Mouse (Mus musculus) embryonic facial prominence, embryonic 14.5 days (tissue): ENCODE data around the gene Macf1. TPM values are rescaled to one million over a fixed set of nuclear protein-coding genes. Genes with fewer than 3 reads are reported as not detected.

Experiments used
- ATAC-seq: fragments of 200-750 bp; cut with Nextera tagmentation; 2 replicates; pipeline ENCODE4 v1.8.0; 2017; ENCODE audit warnings: low read depth, moderate number of reproducible peaks, moderate TSS enrichment
- DNase-seq: peaks from one replicate; pipeline ENCODE4 v3.0.0-alpha.2; 2015; ENCODE audit warnings: low spot score
- H3K27ac ChIP-seq: fragments of 300-500 bp; sonication (generic); replicated peaks from 2 replicates; pipeline ENCODE4 v1.5.1; 2014; ENCODE audit warnings: low read depth, mild to moderate bottlenecking, low read length, moderate library complexity
- H3K27me3 ChIP-seq: fragments of 300-500 bp; sonication (generic); replicated peaks from 2 replicates; pipeline ENCODE4 v1.6.1; 2014; ENCODE audit warnings: low read length; ENCODE audit not compliant: control insufficient read depth, insufficient read depth
- H3K36me3 ChIP-seq: fragments of 300-500 bp; sonication (generic); 2 replicates; pipeline ENCODE4 v1.6.1; 2014; ENCODE audit warnings: low read length, mixed read lengths; ENCODE audit not compliant: control insufficient read depth, insufficient read depth
- H3K4me1 ChIP-seq: fragments of 300-500 bp; sonication (generic); 2 replicates; pipeline ENCODE4 v1.6.1; 2014; ENCODE audit warnings: antibody characterized with exemption, low read length; ENCODE audit not compliant: control insufficient read depth, insufficient read depth
- H3K4me2 ChIP-seq: fragments of 300-500 bp; sonication (generic); 2 replicates; pipeline ENCODE4 v1.6.1; 2014; ENCODE audit warnings: low read depth, mild to moderate bottlenecking, low read length, moderate library complexity, mixed read lengths
- H3K4me3 ChIP-seq: fragments of 300-500 bp; sonication (generic); 2 replicates; pipeline ENCODE4 v1.5.1; 2014; ENCODE audit warnings: low read depth, mild to moderate bottlenecking, low read length
- H3K9ac ChIP-seq: fragments of 300-500 bp; sonication (generic); 2 replicates; pipeline ENCODE4 v1.6.1; 2014; ENCODE audit warnings: low read depth, mild to moderate bottlenecking, low read length, moderate library complexity, mixed read lengths
- H3K9me3 ChIP-seq: fragments of 300-500 bp; sonication (generic); 2 replicates; pipeline ENCODE4 v1.6.1; 2016; ENCODE audit warnings: low read length; ENCODE audit not compliant: control insufficient read depth
- WGBS: fragments of 180-500 bp; shearing (Covaris S2); extraction: QIAGEN DNeasy Blood & Tissue Kit; methylation state at CpG from one replicate; pipeline ENCODE4 v1.1.7; 2014; 5-methylcytosine and 5-hydroxymethylcytosine counted together
- polyA plus RNA-seq: library from polyadenylated mRNA; unstranded; fragments of >200 nt; fragmentation: Nextera tagmentation; extraction: Ambion mirVana; gene quantifications from 2 replicates; pipeline ENCODE4 v1.2.1, GENCODE M21; 2014

Gene Macf1
- polyA plus RNA-seq, 1 experiment from 2014 or later: 80.5 TPM

DNA sequence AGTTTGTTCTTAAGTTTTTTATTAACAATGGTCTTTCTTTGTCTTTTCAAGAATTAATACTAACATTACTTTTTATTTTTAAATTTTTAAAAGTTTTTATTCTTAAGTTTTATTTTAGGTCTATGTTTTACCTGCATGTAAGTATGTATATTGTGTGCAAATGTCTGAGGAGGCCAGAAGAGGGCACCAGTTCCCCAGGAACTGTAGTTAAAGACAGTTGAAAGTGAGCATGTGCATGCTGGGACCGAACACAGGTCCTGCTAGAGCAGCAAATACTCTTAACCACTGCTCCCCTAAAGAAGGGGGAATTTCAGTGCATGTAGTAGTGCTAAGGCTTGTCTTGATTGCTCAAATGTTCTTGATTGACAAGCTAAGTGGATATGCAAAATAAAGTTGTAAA lies 77.0 kb downstream of the Macf1 start:
- 91% methylated on average over 1 of the region's 1 CpGs for WGBS
- H3K4me2 ChIP-seq: no peak overlapping the region
- H3K36me3 ChIP-seq: no peaks in the 10 kb centered on the region
- no peaks in the 10 kb centered on the region for H3K4me1 ChIP-seq
- DNase-seq (no peak), ATAC-seq (no peak)
- H3K4me3 ChIP-seq: no peak overlapping the region
- H3K27me3 ChIP-seq: no peaks in the 10 kb centered on the region
- H3K9ac ChIP-seq: no peak overlapping the region
- H3K27ac ChIP-seq: no peak overlapping the region
- H3K9me3 ChIP-seq: no peaks in the 10 kb centered on the region

DNA sequence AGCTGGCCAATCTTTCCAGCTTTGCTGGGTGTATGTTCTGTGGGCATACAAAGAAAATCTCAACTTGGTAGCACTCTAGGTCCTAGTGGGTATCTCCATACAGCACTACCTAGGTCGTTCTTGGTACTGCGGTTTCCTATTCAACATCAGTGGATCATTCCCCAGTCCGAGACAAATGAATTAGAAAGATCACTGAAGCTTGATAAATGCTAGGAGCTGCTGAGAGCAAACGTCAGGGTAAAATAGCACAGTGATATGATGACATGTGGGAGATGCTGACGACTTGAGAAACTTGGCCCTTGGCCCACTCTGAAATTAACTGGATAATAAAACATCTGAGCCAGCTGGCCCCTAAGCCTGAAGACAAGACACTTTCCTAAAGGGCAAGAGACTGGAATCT lies 78.2 kb downstream of the Macf1 start:
- H3K9ac ChIP-seq: no peak overlapping the region
- H3K36me3 ChIP-seq: no peaks in the 10 kb centered on the region
- WGBS: 49% methylated on average over 5 of the region's 5 CpGs
- no peaks in the 10 kb centered on the region for H3K9me3 ChIP-seq
- H3K27ac ChIP-seq: no peak overlapping the region
- DNase-seq (no peak), ATAC-seq (no peak)
- no peak overlapping the region for H3K4me3 ChIP-seq
- H3K4me2 ChIP-seq: no peak overlapping the region
- H3K4me1 ChIP-seq: no peaks in the 10 kb centered on the region
- no peaks in the 10 kb centered on the region for H3K27me3 ChIP-seq

DNA sequence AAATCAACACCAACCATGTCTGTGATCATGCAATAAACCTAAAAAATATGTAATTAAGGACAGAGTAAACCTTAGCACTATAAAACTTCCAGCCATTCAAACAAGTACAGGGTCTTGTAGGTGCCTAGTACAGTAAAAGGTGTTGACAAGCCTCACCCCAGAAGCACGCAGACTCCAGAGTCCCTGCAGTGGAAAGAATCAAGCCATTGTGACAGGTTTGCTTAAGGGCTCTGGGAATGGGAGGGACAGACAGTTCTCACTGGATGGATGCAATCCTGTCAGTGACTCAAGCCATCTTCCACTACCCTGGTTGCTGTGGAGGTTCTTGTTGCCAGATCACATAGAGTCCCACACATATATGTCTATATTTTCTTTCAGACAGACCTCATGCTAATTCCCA lies 78.9 kb downstream of the Macf1 start:
- H3K4me3 ChIP-seq: no peak overlapping the region
- H3K4me1 ChIP-seq: no peaks in the 10 kb centered on the region
- no peaks in the 10 kb centered on the region for H3K27me3 ChIP-seq
- H3K9ac ChIP-seq: no peak overlapping the region
- no peak for DNase-seq
- no peaks in the 10 kb centered on the region for H3K9me3 ChIP-seq
- 63% methylated on average over 1 of the region's 1 CpGs for WGBS
- no peak overlapping the region for H3K4me2 ChIP-seq
- no peak overlapping the region for H3K27ac ChIP-seq
- no peaks in the 10 kb centered on the region for H3K36me3 ChIP-seq
- no peak for ATAC-seq

DNA sequence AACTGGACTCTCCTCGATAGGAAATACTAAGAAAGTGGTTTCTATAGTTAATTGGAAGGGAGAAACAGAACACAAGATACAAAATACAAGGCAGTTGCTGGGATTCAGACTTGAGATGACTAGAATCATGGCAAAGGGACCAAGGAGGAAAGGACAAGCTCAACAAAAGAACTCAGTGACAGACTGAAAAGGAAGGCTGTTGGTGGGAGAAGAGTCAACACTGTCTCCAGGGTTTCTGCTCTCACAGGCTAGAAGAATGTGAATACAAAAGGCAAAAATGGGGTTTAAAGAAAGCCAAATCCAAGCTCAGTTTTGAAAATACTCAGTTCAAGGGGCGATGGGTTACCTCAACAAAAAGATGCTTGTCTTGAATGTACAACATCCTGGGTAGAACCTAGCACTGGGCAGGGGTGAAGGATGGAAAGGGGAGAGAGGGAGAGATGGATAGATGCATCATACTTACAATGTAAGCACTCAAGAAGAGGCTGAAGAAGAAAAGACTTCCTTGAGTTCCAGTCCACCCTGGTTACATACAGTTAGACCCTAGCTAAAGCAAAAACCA lies 81.4 kb downstream of the Macf1 start:
- Histone ChIP-seq H3K4me3 (no peak overlapping the region), H3K4me1 (no peaks in the 10 kb centered on the region), H3K9ac (no peak overlapping the region), H3K27ac (no peak overlapping the region), H3K4me2 (no peak overlapping the region), H3K27me3 (no peaks in the 10 kb centered on the region), H3K9me3 (no peaks in the 10 kb centered on the region), H3K36me3 (no peaks in the 10 kb centered on the region)
- ATAC-seq (no peak), DNase-seq (no peak)
- 90% methylated on average over 2 of the region's 2 CpGs for WGBS

DNA sequence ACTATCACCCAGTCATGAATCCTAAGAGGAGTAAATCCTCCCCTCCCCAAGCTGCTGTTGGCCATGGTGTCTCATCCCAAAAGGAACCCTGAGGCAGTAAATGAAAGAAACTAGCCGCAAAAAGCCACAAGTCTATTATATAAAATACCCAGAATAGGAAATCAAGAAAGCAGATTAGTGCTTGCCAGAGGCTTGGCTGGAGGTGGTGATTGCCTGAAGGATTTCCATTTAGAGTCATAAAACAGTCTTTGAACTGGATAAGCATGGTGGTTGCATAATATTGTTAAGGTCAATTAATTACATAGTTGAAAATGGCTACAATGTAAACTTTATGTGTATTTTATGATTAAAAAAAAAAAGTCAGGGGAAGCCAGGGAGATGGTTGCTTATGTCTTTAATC lies 83.1 kb downstream of the Macf1 start:
- DNase-seq: no peak
- no peak overlapping the region for H3K27ac ChIP-seq
- no peak for ATAC-seq
- no peak overlapping the region for H3K9ac ChIP-seq
- H3K4me3 ChIP-seq: no peak overlapping the region
- H3K27me3 ChIP-seq: no peaks in the 10 kb centered on the region
- H3K36me3 ChIP-seq: no peaks in the 10 kb centered on the region
- H3K4me1 ChIP-seq: no peaks in the 10 kb centered on the region
- 77% methylated on average over 1 of the region's 1 CpGs for WGBS
- H3K4me2 ChIP-seq: no peak overlapping the region
- no peaks in the 10 kb centered on the region for H3K9me3 ChIP-seq

DNA sequence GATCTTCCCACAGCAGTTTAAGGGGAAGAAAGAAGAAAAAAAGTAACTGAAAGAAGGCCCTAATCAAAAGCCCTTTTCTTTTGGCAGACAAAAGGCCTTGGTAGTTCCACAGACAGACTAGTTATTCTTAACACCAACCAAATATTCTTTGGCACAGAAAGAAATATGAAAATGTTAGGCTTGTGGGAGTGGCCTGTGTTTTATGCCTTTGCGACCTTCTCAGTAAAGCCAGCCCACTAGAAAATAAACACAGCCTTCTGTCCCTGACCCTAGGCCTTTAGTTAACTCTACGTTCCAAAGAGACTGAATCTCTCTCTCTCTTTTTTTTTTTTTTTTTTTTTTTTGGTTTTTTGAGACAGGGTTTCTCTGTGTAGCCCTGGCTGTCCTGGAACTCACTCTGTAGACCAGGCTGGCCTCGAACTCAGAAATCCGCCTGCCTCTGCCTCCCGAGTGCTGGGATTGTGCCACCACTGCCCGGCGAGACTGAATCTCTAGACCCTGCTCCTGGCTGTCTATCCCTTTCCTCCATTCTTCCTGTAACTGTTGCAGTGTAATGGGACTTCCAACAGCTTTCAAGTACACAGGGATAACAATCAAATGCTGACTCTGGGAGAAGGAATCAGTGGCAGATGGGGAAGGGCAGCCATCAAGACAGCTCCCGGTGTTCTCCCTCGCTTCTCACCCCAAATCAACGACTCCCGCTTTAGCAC lies 85.5 kb downstream of the Macf1 start:
- no peak overlapping the region for H3K4me3 ChIP-seq

DNA sequence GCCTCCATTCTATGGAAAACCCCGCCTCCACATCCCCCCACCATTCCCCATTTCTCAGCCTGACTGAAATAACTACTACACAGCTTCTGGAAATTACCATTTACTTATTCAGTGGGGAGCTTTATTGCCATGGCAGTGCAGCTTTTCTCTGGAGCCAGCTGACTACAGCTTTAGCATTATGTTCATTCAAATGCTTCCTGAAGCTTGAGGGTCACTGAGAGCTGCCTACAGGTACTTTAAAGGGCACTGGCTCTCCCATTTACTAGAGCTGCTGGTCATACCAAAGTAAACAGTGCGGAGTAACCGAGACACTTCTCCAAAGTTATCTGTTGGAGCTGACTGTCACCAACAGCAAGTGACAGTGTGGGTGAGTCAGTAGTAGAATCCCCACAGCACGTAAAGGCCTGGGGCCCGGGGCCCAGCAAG lies 89.8 kb downstream of the Macf1 start:
- no peak overlapping the region for H3K9ac ChIP-seq
- H3K4me3 ChIP-seq: no peak overlapping the region
- peaks cover 34% of the 10 kb centered on the region for H3K4me1 ChIP-seq
- no peaks in the 10 kb centered on the region for H3K9me3 ChIP-seq
- peak overlapping the region; percentile 70; the same call in 1 of the 2 replicates for H3K27ac ChIP-seq
- ATAC-seq: no peak
- 0 out of 2 replicates have a peak overlapping the region, but pooled peaks have one; percentile 15 for H3K4me2 ChIP-seq
- no peaks in the 10 kb centered on the region for H3K36me3 ChIP-seq
- DNase-seq: no peak
- H3K27me3 ChIP-seq: no peaks in the 10 kb centered on the region
- 62% methylated on average over 5 of the region's 5 CpGs for WGBS

More for the DNA sequence above, 85.5 kb downstream of the Macf1 start:
- Histone ChIP-seq H3K4me1 (peaks cover 15% of the 10 kb centered on the region), H3K27ac (no peak overlapping the region), H3K36me3 (no peaks in the 10 kb centered on the region), H3K9me3 (no peaks in the 10 kb centered on the region), H3K4me2 (no peak overlapping the region), H3K27me3 (no peaks in the 10 kb centered on the region), H3K9ac (no peak overlapping the region)
- DNase-seq: no peak
- no peak for ATAC-seq
- 73% methylated on average over 11 of the region's 11 CpGs for WGBS

DNA sequence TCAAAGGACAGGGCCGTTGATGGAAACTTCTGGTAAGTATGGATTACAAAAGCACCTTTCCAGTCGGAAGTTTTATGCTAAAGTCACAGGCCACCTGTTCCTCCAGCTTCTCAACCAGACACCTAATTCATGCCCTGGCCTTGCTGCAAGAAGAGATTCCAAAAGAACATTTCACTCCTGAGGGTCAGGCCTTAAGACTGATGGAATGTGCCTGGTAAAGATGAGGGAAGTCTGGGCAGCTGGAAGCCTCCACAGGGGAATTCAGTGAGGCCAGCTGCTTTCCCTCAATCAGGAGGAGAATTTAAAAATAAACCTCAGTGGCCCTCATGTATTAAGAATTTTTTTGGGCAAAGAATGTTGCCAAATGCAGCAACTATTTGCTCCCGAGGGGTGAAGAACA lies 90.5 kb downstream of the Macf1 start:
- Histone ChIP-seq H3K4me1 (peaks cover 35% of the 10 kb centered on the region), H3K4me2 (0 out of 2 replicates have a peak overlapping the region, but pooled peaks have one; percentile 15), H3K36me3 (no peaks in the 10 kb centered on the region), H3K27ac (peak overlapping the region; percentile 70), H3K9ac (no peak overlapping the region), H3K27me3 (no peaks in the 10 kb centered on the region), H3K4me3 (no peak overlapping the region), H3K9me3 (no peaks in the 10 kb centered on the region)
- WGBS: 30% methylated on average over 3 of the region's 3 CpGs
- DNase-seq: peak; percentile 71
- peak; percentile 44; the same call in 1 of the 2 replicates for ATAC-seq

DNA sequence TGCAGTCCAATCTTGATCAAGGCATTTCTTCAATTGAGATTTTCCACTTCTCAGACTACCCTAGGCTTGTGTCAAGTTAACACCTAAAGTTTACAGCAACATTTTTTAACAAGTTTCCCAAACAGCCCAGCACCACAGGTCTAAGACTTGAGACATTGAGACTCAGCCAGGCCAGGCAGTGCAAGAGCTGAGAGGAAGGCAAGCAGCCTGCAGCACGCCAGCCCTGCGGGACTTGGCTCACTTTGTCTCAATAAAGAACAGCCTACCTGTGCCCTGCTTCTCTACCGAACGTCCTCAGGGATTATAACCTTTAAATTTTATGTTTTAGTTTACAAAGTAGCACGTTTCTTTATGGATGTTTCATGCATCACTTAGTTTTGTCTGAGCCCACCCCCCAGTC lies 92.1 kb downstream of the Macf1 start:
- Histone ChIP-seq H3K27me3 (no peaks in the 10 kb centered on the region), H3K9me3 (no peaks in the 10 kb centered on the region), H3K4me2 (no peak overlapping the region), H3K4me3 (no peak overlapping the region), H3K36me3 (no peaks in the 10 kb centered on the region), H3K27ac (no peak overlapping the region), H3K4me1 (peaks cover 35% of the 10 kb centered on the region), H3K9ac (no peak overlapping the region)
- 68% methylated on average over 5 of the region's 5 CpGs for WGBS
- no peak for DNase-seq
- ATAC-seq: no peak
